Mouse (Mus musculus): ENCODE results near the gene S100a16.

DNA sequence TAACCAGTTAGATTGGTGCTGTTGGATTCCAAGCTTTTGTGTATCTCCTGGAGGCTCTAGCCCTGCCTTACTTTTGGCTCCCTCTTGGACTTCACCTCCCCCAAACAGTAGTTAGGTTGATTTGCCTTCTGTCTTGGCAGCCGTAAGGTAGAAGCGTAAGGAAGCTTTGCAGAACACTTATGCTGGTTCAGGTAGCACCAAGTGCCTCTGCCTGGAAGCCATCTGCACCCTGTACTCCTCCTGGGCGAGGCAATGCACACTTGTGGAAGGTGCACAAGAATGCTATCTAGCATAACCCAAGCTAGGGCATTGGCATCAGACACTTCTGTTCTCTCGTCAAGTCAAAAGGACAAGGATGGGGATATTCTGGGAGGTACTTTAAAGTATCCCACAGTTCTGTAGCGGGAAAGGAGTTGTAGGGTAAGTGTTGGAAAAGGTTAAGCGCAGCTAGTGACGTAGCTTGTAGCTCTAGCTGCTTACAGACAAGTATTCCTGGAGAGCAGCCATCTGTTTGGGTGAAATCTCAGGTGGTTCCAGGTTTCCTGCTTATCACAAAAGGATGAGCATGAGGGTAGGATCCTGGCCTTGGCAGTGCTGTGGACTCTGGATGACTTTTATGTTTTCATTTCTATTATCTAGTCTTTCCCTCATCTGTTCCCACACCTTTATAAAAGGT lies 41.1 kb upstream of the S100a16 start:
- TF ChIP-seq POLR2A (IDR thresholded peaks at IDR 0.05; ENCODE audit: low read depth, low read length) (no peak), CTCF (IDR thresholded peaks at IDR 0.05; ENCODE audit: borderline replicate concordance, insufficient read depth, low read length) (no peak)

Data from embryonic fibroblast, embryonic 13.5 days (primary cell).